Mouse (Mus musculus): ENCODE results near the gene Aldh16a1. TPM values are rescaled to one million over a fixed set of nuclear protein-coding genes. Genes with fewer than 3 reads are reported as not detected.

Gene Aldh16a1
- 51.1 TPM for total RNA-seq (2023)

DNA sequence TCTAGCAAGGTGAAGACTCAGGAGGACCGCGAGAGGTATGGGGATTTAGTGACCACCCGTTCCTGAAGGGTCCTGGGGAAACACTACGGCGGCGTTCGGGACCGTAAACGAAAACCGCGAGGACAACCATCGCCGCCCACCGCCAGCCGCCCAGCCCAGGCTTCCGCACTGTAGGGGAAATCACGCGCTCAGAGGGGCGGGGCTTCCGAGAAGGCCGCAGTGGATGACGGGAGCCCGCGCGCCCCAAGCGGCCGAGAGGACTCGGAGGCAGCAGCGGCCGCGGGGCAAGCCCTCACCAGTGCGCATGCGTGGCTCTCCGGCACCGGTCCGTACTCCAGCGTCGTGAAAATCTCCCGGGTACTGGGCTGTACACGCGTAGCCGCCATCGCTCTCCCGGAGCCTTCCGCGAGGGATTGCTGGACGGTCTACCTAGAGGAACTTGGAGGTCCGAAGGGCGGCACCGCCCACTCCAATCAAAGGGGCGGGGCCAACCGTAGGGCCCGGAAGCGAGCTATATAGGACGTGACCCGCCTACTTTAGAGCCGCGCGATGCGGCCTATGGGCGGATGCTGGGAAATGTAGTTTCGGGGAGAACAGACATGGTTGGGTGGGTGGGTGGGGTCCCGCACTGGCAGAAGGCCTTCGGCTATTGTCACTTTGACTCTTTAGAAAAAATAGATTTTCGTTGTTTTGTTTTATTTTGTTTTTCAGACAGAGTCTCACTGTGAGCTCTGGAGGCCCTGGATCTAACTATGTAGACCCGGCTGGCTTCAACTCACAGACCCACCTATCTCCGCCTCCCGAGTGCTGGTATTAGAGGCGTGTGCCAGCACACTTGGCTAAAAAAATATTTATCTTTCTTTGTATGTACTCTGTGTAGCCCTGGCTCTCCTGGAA is at the start of gene Aldh16a1, which contains the start of gene Pih1d1:
Gene Aldh16a1 (minus strand): TSS at position 489 of the 897 bp plus-strand sequence.
Gene Pih1d1 (plus strand): TSS at position 208 of the 897 bp plus-strand sequence.

DNA sequence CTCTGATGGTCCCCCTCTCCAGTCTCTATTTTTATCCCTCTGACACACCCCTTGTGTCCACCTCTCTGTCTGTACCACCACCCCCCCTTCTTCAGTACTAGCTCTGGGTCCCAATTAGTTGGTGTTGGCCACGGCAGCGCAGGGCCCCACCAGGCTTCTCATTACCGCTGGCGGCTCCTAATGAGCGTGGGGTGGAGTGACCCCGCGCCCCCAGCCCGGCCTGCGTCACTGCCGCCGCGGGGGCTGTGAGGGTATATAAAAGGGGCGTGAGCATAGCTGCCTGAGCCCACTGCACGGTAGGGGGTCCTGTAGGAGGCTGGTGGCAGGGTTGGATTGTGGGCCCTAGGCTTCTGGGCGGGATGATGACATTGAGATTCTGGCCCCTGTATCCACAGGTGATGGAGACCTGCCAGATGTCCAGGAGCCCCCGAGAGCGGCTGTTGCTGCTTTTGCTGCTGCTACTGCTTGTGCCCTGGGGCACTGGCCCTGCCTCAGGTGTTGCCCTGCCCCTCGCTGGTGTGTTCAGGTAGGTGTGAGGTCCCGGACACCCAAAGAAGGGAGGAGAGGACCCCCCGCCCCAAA is 26.6 kb upstream of the Aldh16a1 start, which contains the start of gene Pth2:
Gene Pth2 (plus strand): TSS at position 100 of the 582 bp plus-strand sequence.

GRCm38 (mm10) chr7:45179469-45179868 is 25.1 kb upstream of the Aldh16a1 start, which contains the start of gene Gfy:
TSS of gene Gfy (minus strand) at chr7:45179569.

GRCm38 (mm10) chr7:45163735-45164490 is 9.5 kb upstream of the Aldh16a1 start, which contains the start of gene Slc17a7:
TSS of gene Slc17a7 (plus strand) at chr7:45163949.

GRCm38 (mm10) chr7:45135993-45136567 is 18.3 kb downstream of the Aldh16a1 start, which contains the start of the genes Gm45713 and Flt3l:
TSS of gene Gm45713 (minus strand) at chr7:45136231.
TSS of gene Flt3l (minus strand) at chr7:45136432.

GRCm38 (mm10) chr7:45128624-45129246 is 25.6 kb downstream of the Aldh16a1 start, which contains the start of gene Rpl13a:
TSS of gene Rpl13a (minus strand) at chr7:45128761.

DNA sequence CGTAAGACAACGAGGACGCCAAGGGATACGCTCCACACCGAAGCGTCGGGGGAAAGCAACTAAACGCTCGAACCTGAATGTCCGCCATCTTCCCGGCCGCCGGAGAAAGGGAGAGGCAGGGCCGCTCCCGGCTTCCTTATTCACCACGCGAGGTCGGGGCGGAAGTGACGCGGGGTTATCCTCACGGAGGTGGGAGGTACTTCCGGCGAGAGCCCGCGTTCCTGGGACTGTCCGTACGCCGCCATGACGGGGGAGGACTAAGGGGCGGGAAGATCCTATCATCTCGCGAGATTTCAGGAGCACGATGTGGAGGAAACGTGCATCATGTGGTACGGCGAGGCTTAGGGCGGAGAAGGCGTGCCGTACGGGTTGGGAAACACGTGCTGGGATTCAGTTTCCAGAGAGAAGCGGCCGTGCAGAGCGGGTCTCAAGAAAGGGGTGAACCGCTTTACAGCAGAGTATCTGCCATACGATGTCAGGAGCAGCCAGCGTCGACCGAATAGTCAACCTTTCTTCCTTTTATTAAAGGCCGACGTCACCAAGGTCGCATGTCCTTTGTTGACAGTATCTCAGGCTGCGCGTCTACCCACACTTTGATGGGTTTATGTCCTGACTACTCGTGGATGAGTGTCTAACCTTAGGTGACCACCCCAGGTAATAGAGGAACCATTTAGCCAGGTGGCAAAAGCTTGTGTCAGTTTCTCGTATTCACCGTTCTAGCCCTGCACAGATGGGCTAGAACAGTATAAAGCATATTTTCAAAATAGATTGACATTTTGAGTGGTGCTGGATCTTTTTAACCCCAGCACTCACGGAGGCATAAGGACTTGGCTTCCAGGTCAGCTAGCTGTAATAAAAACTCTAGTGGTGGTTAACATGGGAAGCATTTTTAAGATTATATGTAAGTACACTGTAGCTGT is 29.9 kb downstream of the Aldh16a1 start, which contains the start of gene Rps11:
Gene Rps11 (minus strand): TSS at position 216 of the 920 bp plus-strand sequence.

DNA sequence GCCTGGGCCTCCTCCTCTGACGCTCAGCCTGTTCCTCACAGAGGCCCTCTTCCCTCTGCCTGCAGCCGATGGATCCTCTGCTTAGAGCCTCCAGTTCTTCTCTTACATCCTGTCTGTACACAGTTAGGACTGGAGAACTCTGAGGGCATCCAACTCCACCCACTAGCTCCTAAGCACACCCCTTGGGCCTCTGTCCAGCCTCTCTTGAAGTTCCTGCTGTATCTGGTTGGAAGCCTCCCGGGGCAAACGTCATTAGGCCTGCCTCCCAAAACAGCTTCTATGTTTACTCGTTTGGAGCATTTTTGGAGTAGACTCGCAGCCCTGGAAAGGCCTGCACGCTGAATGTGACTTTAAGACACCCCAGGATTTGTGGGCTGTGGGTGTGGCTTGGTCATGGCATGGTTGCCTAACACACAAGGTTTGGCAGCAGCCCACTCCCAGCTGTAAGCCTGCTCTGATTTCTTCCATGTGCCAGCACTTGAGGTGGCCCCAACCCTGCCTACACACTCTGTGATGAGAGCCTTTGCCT is 50.7 kb downstream of the Aldh16a1 start, which contains the start of gene Fcgrt:
Gene Fcgrt (minus strand): TSS at position 200 of the 529 bp plus-strand sequence.

GRCm38 (mm10) chr7:45092048-45092447 is 62.3 kb downstream of the Aldh16a1 start, which contains the start of gene Rcn3:
TSS of gene Rcn3 (minus strand) at chr7:45092221.

Other genes with a start within 250 kb of the Aldh16a1 start
- 71.6 TPM for gene Ap2a1, start 225.1 kb downstream of the Aldh16a1 start, total RNA-seq (2023)
- gene Tsks, start 211.4 kb downstream of the Aldh16a1 start, total RNA-seq (2023) = not detected
- 0.76 TPM for gene Cpt1c, start 179.7 kb downstream of the Aldh16a1 start, total RNA-seq (2023)
- 116 TPM for gene Prmt1, start 168.0 kb downstream of the Aldh16a1 start, total RNA-seq (2023)
- gene Irf3, start 156.9 kb downstream of the Aldh16a1 start, total RNA-seq (2023) = 134 TPM
- 12.2 TPM for gene Bcl2l12, start 155.9 kb downstream of the Aldh16a1 start, total RNA-seq (2023)
- gene Scaf1, start 138.2 kb downstream of the Aldh16a1 start, total RNA-seq (2023) = 92.7 TPM
- 5.5 TPM for gene Rras, start 136.6 kb downstream of the Aldh16a1 start, total RNA-seq (2023)
- 68.4 TPM for gene Prr12, start 101.7 kb downstream of the Aldh16a1 start, total RNA-seq (2023)
- gene Nosip, start 92.2 kb downstream of the Aldh16a1 start, total RNA-seq (2023) = 75.9 TPM
- gene Prrg2, start 91.9 kb downstream of the Aldh16a1 start, total RNA-seq (2023) = 1.5 TPM
- 6.3 TPM for gene Rcn3, start 62.4 kb downstream of the Aldh16a1 start, total RNA-seq (2023)
- gene Fcgrt, start 50.7 kb downstream of the Aldh16a1 start, total RNA-seq (2023) = 16.1 TPM
- gene Rps11, start 30.1 kb downstream of the Aldh16a1 start, total RNA-seq (2023) = 3,007 TPM
- 5,416 TPM for gene Rpl13a, start 25.8 kb downstream of the Aldh16a1 start, total RNA-seq (2023)
- not detected for gene Gm45713, start 18.4 kb downstream of the Aldh16a1 start, total RNA-seq (2023)
- 212 TPM for gene Flt3l, start 18.2 kb downstream of the Aldh16a1 start, total RNA-seq (2023)
- 31.0 TPM for gene Pih1d1, start 281 bp downstream of the Aldh16a1 start, total RNA-seq (2023)
- not detected for gene Slc17a7, start 9.4 kb upstream of the Aldh16a1 start, total RNA-seq (2023)
- not detected for gene Gfy, start 25.0 kb upstream of the Aldh16a1 start, total RNA-seq (2023)
- gene Pth2, start 26.4 kb upstream of the Aldh16a1 start, total RNA-seq (2023) = not detected
- not detected for gene Ccdc155, start 50.3 kb upstream of the Aldh16a1 start, total RNA-seq (2023)
- not detected for gene Dkkl1, start 57.6 kb upstream of the Aldh16a1 start, total RNA-seq (2023)
- not detected for gene Tead2, start 61.2 kb upstream of the Aldh16a1 start, total RNA-seq (2023)
- 344 TPM for gene Cd37, start 84.5 kb upstream of the Aldh16a1 start, total RNA-seq (2023)
- gene Slc6a16, start 86.5 kb upstream of the Aldh16a1 start, total RNA-seq (2023) = not detected
- gene Slc6a21, start 122.9 kb upstream of the Aldh16a1 start, total RNA-seq (2023) = not detected
- 8.1 TPM for gene Trpm4, start 179.2 kb upstream of the Aldh16a1 start, total RNA-seq (2023)
- gene Hrc, start 180.7 kb upstream of the Aldh16a1 start, total RNA-seq (2023) = not detected
- gene Ppfia3, start 212.4 kb upstream of the Aldh16a1 start, total RNA-seq (2023) = 0.26 TPM
- not detected for gene Lin7b, start 216.0 kb upstream of the Aldh16a1 start, total RNA-seq (2023)
- gene Snrnp70, start 241.2 kb upstream of the Aldh16a1 start, total RNA-seq (2023) = 741 TPM

Data from CD4-positive naive resting alpha-beta T cell, adult 76 days (primary cell).